Mouse (Mus musculus): ENCODE measurements around the gene Zp3. TPM values are rescaled to one million over a fixed set of nuclear protein-coding genes. Genes with fewer than 3 reads are reported as not detected.

The Zp3 gene
- polyA plus RNA-seq, 1 experiment from 2014 or later, result not detected

GRCm38 (mm10) chr5:135950710-135951412, 29.0 kb upstream of the Zp3 start:
- WGBS (ENCODE audit: insufficient replicate concordance), result 60% methylated on average over 11 of the region's 11 CpGs
- TF ChIP-seq CTCF (IDR thresholded peaks at IDR 0.05; ENCODE audit: low read depth) (no peak), EP300 (IDR thresholded peaks at IDR 0.05; ENCODE audit: low read depth) (no peak)
- H3K27me3 ChIP-seq (ENCODE audit: insufficient read depth, low read length), result no peaks in the 10 kb centered on the region
- peak overlapping the region; percentile 55; the same call in 1 of the 2 replicates for H3K27ac ChIP-seq (ENCODE audit: low read depth)
- DNase-seq, result peak; percentile 55
- H3K4me1 ChIP-seq (ENCODE audit: insufficient read depth), result peaks cover 15% of the 10 kb centered on the region
- no peak overlapping the region for H3K9ac ChIP-seq (replicated peaks)
- no peaks in the 10 kb centered on the region for H3K36me3 ChIP-seq (replicated peaks; ENCODE audit: insufficient read depth, low read length)
- H3K4me3 ChIP-seq (ENCODE audit: low read depth, low read length), result no peak overlapping the region
- ATAC-seq, result peak; percentile 73
- H3K4me2 ChIP-seq (ENCODE audit: low read depth, low read length), result peak overlapping the region; percentile 35
- no peaks in the 10 kb centered on the region for H3K9me3 ChIP-seq (ENCODE audit: low read length)

- H3K4me3 ChIP-seq (ENCODE audit: low read depth, low read length), result no peak overlapping the region
- H3K36me3 ChIP-seq (replicated peaks; ENCODE audit: insufficient read depth, low read length), result no peaks in the 10 kb centered on the region
- H3K27me3 ChIP-seq (ENCODE audit: insufficient read depth, low read length), result no peaks in the 10 kb centered on the region
- H3K4me2 ChIP-seq (ENCODE audit: low read depth, low read length), result peak overlapping the region; percentile 35; the same call in 1 of the 2 replicates
- H3K4me1 ChIP-seq (ENCODE audit: insufficient read depth), result peaks cover 21% of the 10 kb centered on the region
- no peak for DNase-seq
- TF ChIP-seq EP300 (IDR thresholded peaks at IDR 0.05; ENCODE audit: low read depth) (no peak), CTCF (IDR thresholded peaks at IDR 0.05; ENCODE audit: low read depth) (no peak)
- WGBS (ENCODE audit: insufficient replicate concordance), result 89% methylated on average over 2 of the region's 2 CpGs
- no peak overlapping the region for H3K9ac ChIP-seq (replicated peaks)
- ATAC-seq, result no peak
- H3K9me3 ChIP-seq (ENCODE audit: low read length), result no peaks in the 10 kb centered on the region
- H3K27ac ChIP-seq (ENCODE audit: low read depth), result peak overlapping the region; percentile 55; the same call in 1 of the 2 replicates
Observed at GRCm38 (mm10) chr5:135951660-135952059, 28.2 kb upstream of the Zp3 start.

- no peak for TF ChIP-seq CTCF (IDR thresholded peaks at IDR 0.05; ENCODE audit: low read depth)
- no peak for TF ChIP-seq EP300 (IDR thresholded peaks at IDR 0.05; ENCODE audit: low read depth)
- no peak overlapping the region for H3K27ac ChIP-seq (ENCODE audit: low read depth)
- H3K27me3 ChIP-seq (ENCODE audit: insufficient read depth, low read length), result no peaks in the 10 kb centered on the region
- no peak for DNase-seq
- H3K4me2 ChIP-seq (ENCODE audit: low read depth, low read length), result no peak overlapping the region
- H3K36me3 ChIP-seq (replicated peaks; ENCODE audit: insufficient read depth, low read length), result no peaks in the 10 kb centered on the region
- WGBS (ENCODE audit: insufficient replicate concordance), result 84% methylated on average over 2 of the region's 2 CpGs
- H3K4me3 ChIP-seq (ENCODE audit: low read depth, low read length), result no peak overlapping the region
- H3K9ac ChIP-seq (replicated peaks), result no peak overlapping the region
- H3K9me3 ChIP-seq (ENCODE audit: low read length), result no peaks in the 10 kb centered on the region
- no peak for ATAC-seq
- H3K4me1 ChIP-seq (ENCODE audit: insufficient read depth), result peaks cover 29% of the 10 kb centered on the region
Observed at GRCm38 (mm10) chr5:135952830-135953229, 27.1 kb upstream of the Zp3 start.

DNA sequence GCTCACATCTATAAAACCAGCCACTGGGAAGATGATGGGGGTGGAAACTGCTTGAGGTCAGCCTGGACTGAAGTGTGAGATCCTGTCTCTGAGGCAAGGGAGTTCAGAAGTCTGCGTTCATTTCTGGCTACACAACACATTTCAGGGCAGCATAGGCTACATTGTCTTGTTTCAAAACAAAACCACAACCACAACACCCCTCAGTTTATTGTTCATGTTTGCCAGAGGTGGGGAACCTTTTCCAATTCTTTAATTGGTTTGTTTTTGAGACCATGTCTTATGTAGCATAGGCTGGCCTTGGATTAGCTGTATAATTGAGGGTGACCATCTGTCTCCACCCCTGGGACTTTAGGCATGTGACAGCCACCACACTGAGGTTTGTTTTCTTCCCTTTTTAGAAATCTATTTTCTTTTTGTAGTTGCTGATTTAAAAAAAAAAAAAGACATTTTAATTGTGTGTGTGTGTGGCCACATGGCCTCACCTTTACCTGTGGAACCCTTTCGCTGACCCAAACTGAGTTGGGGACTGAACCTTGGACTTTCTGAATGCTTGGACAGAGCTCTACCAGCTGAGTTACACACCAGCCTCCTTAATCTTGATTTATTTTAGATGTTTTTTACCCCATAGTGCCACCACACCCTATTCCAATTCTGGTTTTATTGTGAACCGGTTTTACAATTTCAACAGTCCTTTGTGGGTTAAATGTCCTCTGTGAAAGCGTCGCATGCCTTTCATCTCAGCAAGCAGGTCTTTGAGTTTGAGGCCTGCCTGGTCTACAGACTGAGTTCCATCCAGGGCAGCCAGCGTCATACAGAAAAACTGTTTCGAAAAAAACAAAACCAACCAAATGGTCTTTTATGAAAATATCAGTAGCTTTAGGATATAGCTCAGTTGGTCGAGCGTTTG, 23.3 kb upstream of the Zp3 start:
- Histone ChIP-seq H3K27ac (ENCODE audit: low read depth) (peak overlapping the region; percentile 86), H3K4me3 (ENCODE audit: low read depth, low read length) (no peak overlapping the region), H3K9ac (replicated peaks) (peak overlapping the region; percentile 23), H3K4me2 (ENCODE audit: low read depth, low read length) (peak overlapping the region; percentile 63), H3K36me3 (replicated peaks; ENCODE audit: insufficient read depth, low read length) (no peaks in the 10 kb centered on the region), H3K9me3 (ENCODE audit: low read length) (no peaks in the 10 kb centered on the region), H3K27me3 (ENCODE audit: insufficient read depth, low read length) (no peaks in the 10 kb centered on the region), H3K4me1 (ENCODE audit: insufficient read depth) (peaks cover 41% of the 10 kb centered on the region)
- DNase-seq (no peak), ATAC-seq (no peak)
- WGBS (ENCODE audit: insufficient replicate concordance), result 74% methylated on average over 9 of the region's 9 CpGs
- TF ChIP-seq CTCF (IDR thresholded peaks at IDR 0.05; ENCODE audit: low read depth), result no peak
- no peak for TF ChIP-seq EP300 (IDR thresholded peaks at IDR 0.05; ENCODE audit: low read depth)

GRCm38 (mm10) chr5:135957207-135957974, 22.5 kb upstream of the Zp3 start:
- H3K9me3 ChIP-seq (ENCODE audit: low read length), result no peaks in the 10 kb centered on the region
- peaks cover 44% of the 10 kb centered on the region for H3K4me1 ChIP-seq (ENCODE audit: insufficient read depth)
- H3K4me2 ChIP-seq (ENCODE audit: low read depth, low read length), result peak overlapping the region; percentile 63
- H3K4me3 ChIP-seq (ENCODE audit: low read depth, low read length), result peak overlapping the region; percentile 21
- H3K36me3 ChIP-seq (replicated peaks; ENCODE audit: insufficient read depth, low read length), result no peaks in the 10 kb centered on the region
- H3K27me3 ChIP-seq (ENCODE audit: insufficient read depth, low read length), result no peaks in the 10 kb centered on the region
- TF ChIP-seq EP300 (IDR thresholded peaks at IDR 0.05; ENCODE audit: low read depth) (peak; percentile 64; the same call in 1 of the 2 replicates), CTCF (IDR thresholded peaks at IDR 0.05; ENCODE audit: low read depth) (no peak)
- peak; percentile 78 for ATAC-seq
- peak overlapping the region; percentile 86 for H3K27ac ChIP-seq (ENCODE audit: low read depth)
- H3K9ac ChIP-seq (replicated peaks), result peak overlapping the region; percentile 23
- peak; percentile 95 for DNase-seq
- WGBS (ENCODE audit: insufficient replicate concordance), result 8% methylated on average over 28 of the region's 28 CpGs

All from liver, postnatal 0 days (tissue).